Mouse (Mus musculus): ENCODE data around the gene Rae1. TPM values are rescaled to one million over a fixed set of nuclear protein-coding genes. Genes with fewer than 3 reads are reported as not detected.

The Rae1 gene
- polyA plus RNA-seq, 1 experiment from 2014 or later = 140 TPM

- 74% methylated on average over 7 of the region's 7 CpGs for WGBS
- H3K27me3 ChIP-seq (ENCODE audit: control insufficient read depth, insufficient read depth, low read length) = no peaks in the 10 kb centered on the region
- H3K9me3 ChIP-seq (ENCODE audit: control insufficient read depth, low read length) = no peaks in the 10 kb centered on the region
- H3K4me2 ChIP-seq = no peak overlapping the region
- no peak overlapping the region for H3K9ac ChIP-seq (ENCODE audit: low read length)
- peaks cover 3% of the 10 kb centered on the region; the same call in 1 of the 2 replicates for H3K36me3 ChIP-seq (ENCODE audit: control insufficient read depth, insufficient read depth, low read length)
- no peak overlapping the region for H3K4me3 ChIP-seq (ENCODE audit: low read depth, low read length)
- no peak overlapping the region for H3K27ac ChIP-seq (ENCODE audit: low read depth, low read length)
- no peak for ATAC-seq (ENCODE audit: low FRiP score)
- H3K4me1 ChIP-seq (ENCODE audit: control insufficient read depth, insufficient read depth, low read length) = no peaks in the 10 kb centered on the region
- DNase-seq (ENCODE audit: low spot score, missing footprints) = no peak
Measured at GRCm38 (mm10) chr2:173037827-173038607, 38.1 kb downstream of the Rae1 start.

- H3K27ac ChIP-seq (ENCODE audit: low read depth, low read length) = no peak overlapping the region
Measured at GRCm38 (mm10) chr2:173039041-173039440, 39.1 kb downstream of the Rae1 start.

GRCm38 (mm10) chr2:173040803-173041202 lies 40.9 kb downstream of the Rae1 start:
- DNase-seq (ENCODE audit: low spot score, missing footprints) (no peak), ATAC-seq (ENCODE audit: low FRiP score) (no peak)
- Histone ChIP-seq H3K36me3 (ENCODE audit: control insufficient read depth, insufficient read depth, low read length) (no peaks in the 10 kb centered on the region), H3K4me1 (ENCODE audit: control insufficient read depth, insufficient read depth, low read length) (no peaks in the 10 kb centered on the region), H3K4me2 (no peak overlapping the region), H3K9ac (ENCODE audit: low read length) (no peak overlapping the region), H3K27me3 (ENCODE audit: control insufficient read depth, insufficient read depth, low read length) (no peaks in the 10 kb centered on the region), H3K4me3 (ENCODE audit: low read depth, low read length) (no peak overlapping the region), H3K9me3 (ENCODE audit: control insufficient read depth, low read length) (no peaks in the 10 kb centered on the region), H3K27ac (ENCODE audit: low read depth, low read length) (no peak overlapping the region)
- 86% methylated on average over 3 of the region's 3 CpGs for WGBS

More at GRCm38 (mm10) chr2:173039041-173039440, 39.1 kb downstream of the Rae1 start:
- WGBS = 91% methylated on average over 4 of the region's 4 CpGs
- Histone ChIP-seq H3K4me1 (ENCODE audit: control insufficient read depth, insufficient read depth, low read length) (no peaks in the 10 kb centered on the region), H3K36me3 (ENCODE audit: control insufficient read depth, insufficient read depth, low read length) (no peaks in the 10 kb centered on the region; the same call in 1 of the 2 replicates), H3K9me3 (ENCODE audit: control insufficient read depth, low read length) (no peaks in the 10 kb centered on the region), H3K9ac (ENCODE audit: low read length) (no peak overlapping the region), H3K4me3 (ENCODE audit: low read depth, low read length) (no peak overlapping the region), H3K4me2 (no peak overlapping the region), H3K27me3 (ENCODE audit: control insufficient read depth, insufficient read depth, low read length) (no peaks in the 10 kb centered on the region)
- DNase-seq (ENCODE audit: low spot score, missing footprints) = no peak
- no peak for ATAC-seq (ENCODE audit: low FRiP score)

GRCm38 (mm10) chr2:173041242-173041641 lies 41.3 kb downstream of the Rae1 start:
- ATAC-seq (ENCODE audit: low FRiP score) (no peak), DNase-seq (ENCODE audit: low spot score, missing footprints) (no peak)
- H3K27ac ChIP-seq (ENCODE audit: low read depth, low read length) = no peak overlapping the region
- no peak overlapping the region for H3K9ac ChIP-seq (ENCODE audit: low read length)
- no peaks in the 10 kb centered on the region for H3K36me3 ChIP-seq (ENCODE audit: control insufficient read depth, insufficient read depth, low read length)
- WGBS = 58% methylated on average over 5 of the region's 5 CpGs
- no peak overlapping the region for H3K4me3 ChIP-seq (ENCODE audit: low read depth, low read length)
- no peaks in the 10 kb centered on the region for H3K9me3 ChIP-seq (ENCODE audit: control insufficient read depth, low read length)
- no peaks in the 10 kb centered on the region for H3K27me3 ChIP-seq (ENCODE audit: control insufficient read depth, insufficient read depth, low read length)
- H3K4me1 ChIP-seq (ENCODE audit: control insufficient read depth, insufficient read depth, low read length) = no peaks in the 10 kb centered on the region
- H3K4me2 ChIP-seq = no peak overlapping the region

GRCm38 (mm10) chr2:173041893-173042292 lies 42.0 kb downstream of the Rae1 start:
- Histone ChIP-seq H3K4me3 (ENCODE audit: low read depth, low read length) (no peak overlapping the region), H3K27ac (ENCODE audit: low read depth, low read length) (no peak overlapping the region), H3K4me2 (no peak overlapping the region), H3K9me3 (ENCODE audit: control insufficient read depth, low read length) (no peaks in the 10 kb centered on the region), H3K9ac (ENCODE audit: low read length) (no peak overlapping the region), H3K4me1 (ENCODE audit: control insufficient read depth, insufficient read depth, low read length) (no peaks in the 10 kb centered on the region), H3K27me3 (ENCODE audit: control insufficient read depth, insufficient read depth, low read length) (no peaks in the 10 kb centered on the region), H3K36me3 (ENCODE audit: control insufficient read depth, insufficient read depth, low read length) (no peaks in the 10 kb centered on the region)
- no peak for ATAC-seq (ENCODE audit: low FRiP score)
- no peak for DNase-seq (ENCODE audit: low spot score, missing footprints)
- WGBS = 80% methylated on average over 1 of the region's 1 CpGs

- Histone ChIP-seq H3K9me3 (ENCODE audit: control insufficient read depth, low read length) (no peaks in the 10 kb centered on the region), H3K27me3 (ENCODE audit: control insufficient read depth, insufficient read depth, low read length) (no peaks in the 10 kb centered on the region), H3K36me3 (ENCODE audit: control insufficient read depth, insufficient read depth, low read length) (no peaks in the 10 kb centered on the region), H3K4me1 (ENCODE audit: control insufficient read depth, insufficient read depth, low read length) (no peaks in the 10 kb centered on the region), H3K4me3 (ENCODE audit: low read depth, low read length) (no peak overlapping the region), H3K4me2 (no peak overlapping the region), H3K9ac (ENCODE audit: low read length) (no peak overlapping the region), H3K27ac (ENCODE audit: low read depth, low read length) (no peak overlapping the region)
- 61% methylated on average over 11 of the region's 11 CpGs for WGBS
- no peak for DNase-seq (ENCODE audit: low spot score, missing footprints)
- ATAC-seq (ENCODE audit: low FRiP score) = no peak
Measured at GRCm38 (mm10) chr2:173042504-173043162, 42.7 kb downstream of the Rae1 start.

GRCm38 (mm10) chr2:173044198-173044970 lies 44.5 kb downstream of the Rae1 start:
- WGBS = 84% methylated on average over 18 of the region's 18 CpGs
- H3K9ac ChIP-seq (ENCODE audit: low read length) = no peak overlapping the region
- H3K27me3 ChIP-seq (ENCODE audit: control insufficient read depth, insufficient read depth, low read length) = no peaks in the 10 kb centered on the region
- DNase-seq (ENCODE audit: low spot score, missing footprints) (peak; percentile 65), ATAC-seq (ENCODE audit: low FRiP score) (no peak)
- H3K4me2 ChIP-seq = no peak overlapping the region
- no peaks in the 10 kb centered on the region for H3K4me1 ChIP-seq (ENCODE audit: control insufficient read depth, insufficient read depth, low read length)
- H3K9me3 ChIP-seq (ENCODE audit: control insufficient read depth, low read length) = no peaks in the 10 kb centered on the region
- no peak overlapping the region for H3K27ac ChIP-seq (ENCODE audit: low read depth, low read length)
- H3K36me3 ChIP-seq (ENCODE audit: control insufficient read depth, insufficient read depth, low read length) = no peaks in the 10 kb centered on the region
- no peak overlapping the region for H3K4me3 ChIP-seq (ENCODE audit: low read depth, low read length)

- DNase-seq (ENCODE audit: low spot score, missing footprints) (peak; percentile 54), ATAC-seq (ENCODE audit: low FRiP score) (no peak)
- Histone ChIP-seq H3K9me3 (ENCODE audit: control insufficient read depth, low read length) (no peaks in the 10 kb centered on the region), H3K4me2 (no peak overlapping the region), H3K27ac (ENCODE audit: low read depth, low read length) (no peak overlapping the region), H3K4me3 (ENCODE audit: low read depth, low read length) (no peak overlapping the region), H3K27me3 (ENCODE audit: control insufficient read depth, insufficient read depth, low read length) (no peaks in the 10 kb centered on the region), H3K9ac (ENCODE audit: low read length) (no peak overlapping the region), H3K4me1 (ENCODE audit: control insufficient read depth, insufficient read depth, low read length) (peaks cover 12% of the 10 kb centered on the region; the same call in 1 of the 2 replicates), H3K36me3 (ENCODE audit: control insufficient read depth, insufficient read depth, low read length) (no peaks in the 10 kb centered on the region)
- 78% methylated on average over 15 of the region's 15 CpGs for WGBS
Measured at GRCm38 (mm10) chr2:173046582-173047297, 46.8 kb downstream of the Rae1 start.
